ENCODE assay signal across 9 mouse cellular contexts in genomic region chr1:190173596-190173995, GRCm38 (mm10). TPM values are rescaled to one million over a fixed set of nuclear protein-coding genes. Genes with fewer than 3 reads are reported as not detected.
A peak's percentile ranks its signal among the peaks of the same experiment; 100 is the strongest.
DNase-seq lines count a peak whose midpoint lies in the region; ATAC-seq lines count a peak whose summit lies in the region.
"Had no signal": no experiment of that assay in that cellular context is flagged by ENCODE, and none has a peak within 500 bp of the region (broad histone marks: within the 10 kb centered on the region; RNA-seq: fewer than 3 reads in every experiment).

No protein-coding gene starts in this region.

- H3K4me1 ChIP-seq in heart, embryonic 10.5 days = peaks cover 44% of the 10 kb centered on the region
- peaks cover 58% of the 10 kb centered on the region for H3K4me1 ChIP-seq in embryonic facial prominence, embryonic 10.5 days
- H3K4me1 ChIP-seq in liver, embryonic 11.5 days (replicated peaks; ENCODE audit: control insufficient read depth, insufficient read depth, low read length) = peaks cover 25% of the 10 kb centered on the region

- H3K4me3 ChIP-seq in heart, embryonic 10.5 days = peak overlapping the region; percentile 91
- peak overlapping the region; percentile 42 for H3K4me3 ChIP-seq in embryonic facial prominence, embryonic 10.5 days
- H3K4me3 ChIP-seq in liver, embryonic 11.5 days (ENCODE audit: low read depth, low read length) = peak overlapping the region; percentile 63

- no peaks in the 10 kb centered on the region for H3K36me3 ChIP-seq in heart, embryonic 10.5 days
- H3K36me3 ChIP-seq in embryonic facial prominence, embryonic 10.5 days (replicated peaks) = no peaks in the 10 kb centered on the region
- no peaks in the 10 kb centered on the region for H3K36me3 ChIP-seq in liver, embryonic 11.5 days (ENCODE audit: control insufficient read depth, insufficient read depth, low read length)

- intact Hi-C loops in heart, postnatal 14 days (cut with DNase I) = loop anchor here (5.0 to 10.0 kb wide), 2 partner anchors 46 to 621 kb away; no protein-coding TSS in a partner anchor

- WGBS in heart, embryonic 10.5 days = under 1% methylated on average over 16 of the region's 16 CpGs
- WGBS in embryonic facial prominence, embryonic 10.5 days = under 1% methylated on average over 16 of the region's 16 CpGs
- under 1% methylated on average over 16 of the region's 16 CpGs for WGBS in liver, embryonic 11.5 days

- ATAC-seq in liver, embryonic 11.5 days (replicated peaks; ENCODE audit: low FRiP score) = no peak
- ATAC-seq in monocyte, adult 5-6 weeks (replicated peaks; ENCODE audit: insufficient number of reproducible peaks, low FRiP score, low TSS enrichment, poor library complexity, severe bottlenecking) = no peak
- no peak for ATAC-seq in frontal cortex, adult (ENCODE audit: low TSS enrichment)

- H3K27me3 ChIP-seq in heart, embryonic 10.5 days (ENCODE audit: insufficient read depth, poor library complexity, severe bottlenecking) = peaks cover 42% of the 10 kb centered on the region
- H3K27me3 ChIP-seq in embryonic facial prominence, embryonic 10.5 days (replicated peaks; ENCODE audit: low read depth, poor library complexity, severe bottlenecking) = peaks cover 92% of the 10 kb centered on the region
- peaks cover 83% of the 10 kb centered on the region for H3K27me3 ChIP-seq in liver, embryonic 11.5 days (replicated peaks; ENCODE audit: control insufficient read depth, insufficient read depth, low read length)

- no peak for DNase-seq in heart, embryonic 10.5 days (ENCODE audit: low spot score)
- DNase-seq in heart, postnatal 14 days = no peak
- peak; percentile 56 for DNase-seq in ES-CJ7 (ENCODE audit: low read depth, low spot score)
- peak; percentile 64 for DNase-seq in embryonic facial prominence, embryonic 10.5 days (ENCODE audit: low spot score)
- no peak for DNase-seq in liver, embryonic 11.5 days (ENCODE audit: low spot score)
- no peak for DNase-seq in right cerebral cortex, adult 2 months (ENCODE audit: low spot score in 2 of 2)
- DNase-seq: gastrocnemius, adult 2 months had no signal

- H3K9me3 ChIP-seq in heart, embryonic 10.5 days = no peaks in the 10 kb centered on the region
- H3K9me3 ChIP-seq in embryonic facial prominence, embryonic 10.5 days = no peaks in the 10 kb centered on the region
- H3K9me3 ChIP-seq in liver, embryonic 11.5 days (ENCODE audit: control insufficient read depth, low read length) = no peaks in the 10 kb centered on the region

- H3K9ac ChIP-seq in liver, embryonic 11.5 days (ENCODE audit: low read depth, low read length) = no peak overlapping the region

- peak overlapping the region; percentile 74 for H3K4me2 ChIP-seq in liver, embryonic 11.5 days

- H3K27ac ChIP-seq in heart, embryonic 10.5 days = peak overlapping the region; percentile 96
- H3K27ac ChIP-seq in embryonic facial prominence, embryonic 10.5 days (replicated peaks) = no peak overlapping the region
- peak overlapping the region; percentile 85 for H3K27ac ChIP-seq in liver, embryonic 11.5 days (ENCODE audit: low read depth, low read length)
- H3K27ac ChIP-seq: gastrocnemius, adult 2 months had no signal

RNA-seq across cellular contexts. Expression of gene Prox1, which starts 3.1 kb away (rescaled TPM):
- 13.3 and 17.3 TPM in 2 replicates for polyA plus RNA-seq in heart, embryonic 10.5 days (2016; fragmentation: Nextera tagmentation; extraction: Ambion mirVana)
- total RNA-seq in heart, postnatal 14 days (2021) = 10 to 100 TPM; 39.5 to 43.6 TPM
- polyA plus RNA-seq in embryonic facial prominence, embryonic 10.5 days (2016; fragmentation: Nextera tagmentation; extraction: Ambion mirVana) = 3.0 and 3.9 TPM in 2 replicates
- 12.1 and 13.9 TPM in 2 replicates for polyA plus RNA-seq in liver, embryonic 11.5 days (2014; fragmentation: Nextera tagmentation; extraction: Ambion mirVana)
- total RNA-seq in monocyte, adult 5-6 weeks (2017) = not detected in 3 replicates

Comparison
In these comparisons a context has a peak if more than half of its experiments do, and no peak if none do; other contexts are left out.
1. DNase-seq: peak in ES-CJ7 (single experiment) and embryonic facial prominence, embryonic 10.5 days (single experiment); none in heart, embryonic 10.5 days (single experiment), heart, postnatal 14 days (0 of 2), liver, embryonic 11.5 days (single experiment) and right cerebral cortex, adult 2 months (0 of 2).
2. Peak in every context shown above with its lines, with median percentiles within 50 percentile points of each other: H3K4me3 ChIP-seq.